Mouse (Mus musculus) forelimb bud, embryonic 11.5 days (tissue): ENCODE data around the gene Gnaq.
"Not testable (repeated sequence)": the region's sequence is repeated elsewhere in the genome, so short reads cannot be mapped to it uniquely, and the experiment has no call there.

Experiments
- DNase-seq: peaks from one replicate; pipeline ENCODE4 v3.0.0-alpha.2; 2012; ENCODE audit warnings: low read depth, low spot score

Gnaq gene

DNA sequence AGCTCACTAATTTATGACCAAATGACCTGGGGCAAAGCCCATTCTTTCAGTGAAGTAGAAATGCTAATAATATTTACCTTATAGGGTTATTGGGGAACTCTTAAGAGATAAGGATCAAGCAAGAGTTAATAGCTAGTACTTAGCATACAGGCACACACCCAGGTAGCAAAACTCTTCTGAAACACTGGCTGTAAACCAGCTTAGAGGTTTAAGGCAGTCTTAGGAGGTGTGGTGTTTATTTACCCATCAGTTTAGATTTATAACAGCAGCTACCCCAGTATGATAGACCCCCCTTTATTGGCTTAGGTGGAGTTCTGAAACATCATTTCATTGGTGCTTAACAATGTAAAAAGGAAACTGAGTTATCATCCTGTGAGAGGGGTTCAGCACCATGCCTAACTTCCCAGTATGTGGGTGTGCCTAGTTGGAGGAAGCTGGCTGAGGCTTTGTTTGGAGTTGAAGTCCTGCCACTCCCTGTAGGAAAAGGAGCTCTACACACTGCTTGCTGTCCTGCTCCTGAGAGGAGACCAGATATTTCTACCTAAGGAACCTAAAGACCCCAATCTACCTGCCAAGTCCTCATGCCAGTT is 126.2 kb downstream of the Gnaq start:
- no peak for DNase-seq

DNA sequence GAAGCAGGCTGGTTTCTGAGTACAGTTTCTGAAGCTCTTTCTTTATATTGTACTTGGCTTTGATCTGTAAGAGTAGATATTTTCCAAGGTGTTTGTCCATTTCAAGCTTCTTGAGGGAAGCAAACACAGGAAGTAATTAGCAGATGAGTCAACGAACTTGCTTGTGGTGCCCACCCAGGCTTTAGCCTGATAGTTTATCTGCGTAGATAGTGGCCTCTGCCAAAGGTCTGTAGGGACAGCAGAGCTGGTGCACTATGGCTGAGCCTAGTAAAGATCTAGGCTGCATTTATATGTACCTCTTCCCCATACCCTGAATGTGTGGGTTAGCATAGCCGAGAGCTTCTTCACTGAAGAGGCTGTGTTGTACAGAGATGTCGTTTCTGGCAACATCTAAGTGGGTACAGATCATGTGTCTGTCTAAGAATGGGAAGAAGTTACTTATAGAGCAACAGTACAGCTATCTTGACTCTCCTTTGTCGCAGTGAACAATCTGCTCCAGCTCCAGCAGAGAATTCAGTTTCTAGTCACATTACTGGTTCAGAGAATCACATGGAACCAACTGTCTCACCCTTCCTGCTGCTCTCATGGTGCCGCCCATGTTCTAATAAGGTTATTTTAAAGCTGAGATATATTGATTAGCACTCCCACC is 127.3 kb downstream of the Gnaq start:
- no peak for DNase-seq

DNA sequence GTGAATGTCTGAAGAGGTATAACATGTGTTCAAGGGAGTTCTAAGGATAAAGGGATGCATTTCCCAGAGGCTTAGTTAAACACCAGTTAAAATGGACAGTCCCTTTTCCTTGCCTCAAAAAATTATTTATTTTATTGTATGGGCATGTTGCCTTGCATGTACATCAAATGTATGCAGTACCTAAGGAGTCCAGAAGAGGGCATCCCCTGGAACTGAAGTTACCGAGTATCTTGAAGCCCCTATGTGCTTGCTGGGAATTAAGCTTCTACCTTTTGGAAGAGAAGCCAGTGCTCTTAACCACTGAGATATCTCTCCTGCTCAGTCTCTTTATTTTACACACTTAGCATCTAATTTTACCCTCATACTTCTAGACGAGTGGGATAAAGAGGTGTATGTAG is 127.8 kb downstream of the Gnaq start:
- DNase-seq = peak; percentile 41

DNA sequence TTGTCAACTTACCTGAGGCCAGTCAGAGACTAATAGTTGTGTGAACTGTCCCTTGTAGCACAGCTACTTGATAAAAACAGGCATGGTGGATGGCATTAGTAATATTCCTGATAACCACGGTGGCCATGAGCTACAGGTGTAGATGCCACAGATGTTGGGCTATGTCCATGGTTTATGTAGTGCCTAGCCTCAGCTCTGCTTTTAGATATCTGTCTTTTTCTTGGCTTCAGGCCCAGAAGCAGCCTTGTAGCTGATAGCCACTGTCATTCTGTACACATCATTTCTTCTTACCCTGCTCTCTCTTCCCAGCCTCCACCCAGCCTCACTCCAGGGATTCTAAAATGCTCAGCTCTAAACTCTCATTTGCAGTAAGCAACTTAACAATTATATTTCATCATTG is 128.3 kb downstream of the Gnaq start:
- no peak for DNase-seq

DNA sequence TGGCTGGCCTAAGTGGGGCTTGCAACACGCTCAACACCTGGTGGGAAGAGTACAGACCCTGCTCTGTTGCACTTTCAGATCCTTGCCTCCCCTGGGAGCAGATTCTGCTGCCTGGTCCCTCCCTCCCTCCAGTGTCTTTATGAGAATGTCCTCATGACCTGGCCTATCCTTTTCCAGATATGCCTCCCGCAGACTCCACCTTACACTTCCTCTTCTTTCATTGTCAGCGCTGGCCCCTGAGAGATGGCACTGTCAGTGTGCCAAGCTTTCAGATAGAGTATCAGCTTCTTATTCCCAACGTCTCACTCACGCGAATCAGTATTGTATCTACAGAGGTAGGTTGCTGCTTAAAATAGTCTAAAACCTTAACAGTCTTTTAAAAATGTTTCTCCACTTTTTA is 129.0 kb downstream of the Gnaq start:
- no peak for DNase-seq

DNA sequence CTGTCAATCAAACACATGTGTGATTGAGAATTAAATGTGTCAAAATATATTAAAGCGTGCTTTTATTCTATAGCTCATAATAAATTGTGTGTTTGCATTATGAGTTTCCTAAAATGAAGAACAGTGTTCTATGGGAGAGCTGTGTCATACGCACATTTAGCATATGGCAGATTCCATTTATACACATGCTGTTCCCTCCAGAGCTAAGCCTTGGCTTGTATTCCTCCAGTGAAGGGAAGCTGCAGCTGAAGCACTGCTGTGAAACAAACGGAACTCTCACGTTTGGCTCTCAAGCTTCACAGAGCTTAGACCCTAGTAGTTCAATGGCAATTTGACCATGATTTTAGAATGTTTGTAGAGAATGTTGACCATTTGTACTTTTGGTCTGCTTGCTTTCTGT is 129.7 kb downstream of the Gnaq start:
- DNase-seq = no peak

DNA sequence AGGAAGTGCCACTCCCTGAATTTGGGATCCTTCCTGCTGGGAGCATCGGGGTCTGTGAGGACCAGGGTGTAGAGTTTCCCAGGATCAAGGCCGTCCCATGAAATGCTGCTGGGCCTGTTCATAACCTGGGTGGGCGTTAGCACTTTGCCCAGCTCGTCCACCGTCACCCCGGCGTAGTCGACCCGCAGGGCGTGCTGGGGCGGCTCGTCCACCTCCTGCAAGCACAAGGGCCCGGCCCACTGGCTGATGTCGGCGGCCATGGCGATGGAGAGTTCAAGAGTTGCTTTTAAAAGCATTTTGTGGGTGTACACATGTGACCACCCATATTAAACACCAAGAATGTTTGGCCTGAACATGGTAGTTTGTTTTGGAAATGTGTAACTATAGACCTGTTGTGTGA is 134.7 kb downstream of the Gnaq start:
- DNase-seq = not testable (repeated sequence)

DNA sequence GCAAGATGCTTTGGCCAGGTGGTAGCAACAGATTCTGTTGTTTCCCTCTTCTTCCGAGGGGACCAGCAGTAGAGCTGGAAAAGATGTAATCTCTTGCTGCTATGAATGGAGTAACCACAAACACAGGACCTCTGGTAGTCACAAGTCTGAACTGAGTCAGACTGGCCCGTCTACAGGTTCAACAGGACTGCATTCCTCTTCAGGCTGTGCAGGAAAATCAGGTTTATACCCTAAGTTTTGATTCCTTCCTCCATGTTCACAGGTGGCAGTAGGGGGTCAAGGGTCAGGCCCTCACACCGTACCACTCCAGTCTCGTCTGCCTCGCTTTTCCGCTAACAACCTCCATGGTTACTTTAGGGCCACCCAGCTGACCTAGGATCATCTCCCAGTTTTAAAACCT is 137.6 kb downstream of the Gnaq start:
- no peak for DNase-seq

DNA sequence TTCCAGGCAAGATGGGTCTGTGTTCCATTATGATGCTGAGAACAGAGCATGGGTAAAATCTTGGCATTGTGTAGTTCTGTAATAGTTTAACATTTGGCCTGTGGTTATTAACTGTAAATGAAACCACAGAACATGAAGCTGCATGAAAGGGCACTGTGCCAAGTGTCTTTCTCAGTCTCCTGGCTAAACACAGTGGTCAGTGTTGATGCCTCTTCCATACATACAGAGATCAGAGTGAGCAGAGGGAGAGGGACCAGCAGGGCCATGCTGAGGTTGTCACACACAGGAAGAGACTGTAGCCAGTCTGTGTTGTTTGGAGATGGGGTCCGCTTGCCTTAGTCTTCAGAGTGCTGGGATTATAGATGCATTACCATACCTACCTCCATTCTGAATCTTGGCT is 138.4 kb downstream of the Gnaq start:
- DNase-seq = no peak

DNA sequence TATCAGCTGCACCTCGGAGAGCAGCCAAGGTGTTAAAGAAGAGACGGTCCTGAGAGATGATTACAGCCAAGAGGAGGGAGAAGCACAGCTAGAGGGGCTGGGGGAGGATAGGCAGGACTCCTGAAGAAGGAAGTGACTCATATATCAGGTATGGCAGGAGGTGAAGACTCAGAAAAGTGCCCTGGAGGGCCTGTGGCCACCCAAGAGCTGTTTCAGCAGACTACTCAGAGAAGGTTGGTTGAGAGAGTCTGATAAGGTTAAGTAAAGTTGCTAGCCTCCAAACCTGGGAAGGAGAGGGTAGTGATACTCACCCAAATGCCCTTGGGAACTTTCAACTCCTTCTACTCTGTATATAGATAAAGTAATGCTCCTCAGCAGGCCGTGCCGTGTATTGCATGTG is 140.4 kb downstream of the Gnaq start:
- DNase-seq = no peak

DNA sequence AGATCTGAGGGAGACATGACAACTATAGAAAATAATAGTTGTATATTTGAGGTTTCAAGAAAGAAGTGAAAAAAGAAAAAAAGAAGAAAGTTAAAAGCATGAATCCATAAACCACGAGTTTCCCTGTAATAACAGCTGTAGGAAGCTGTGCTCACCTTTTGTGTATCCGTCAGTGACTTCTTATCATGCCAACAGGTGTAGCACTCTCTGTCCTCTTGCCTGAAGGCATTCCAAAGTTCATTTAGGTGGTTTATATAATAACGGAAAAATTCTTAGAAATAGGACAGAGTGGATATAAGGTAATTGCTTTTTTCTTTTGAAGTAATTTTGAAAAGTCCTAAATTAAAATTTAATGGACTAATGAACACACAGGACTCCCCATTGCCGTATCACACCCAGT is 147.6 kb downstream of the Gnaq start:
- DNase-seq = no peak

DNA sequence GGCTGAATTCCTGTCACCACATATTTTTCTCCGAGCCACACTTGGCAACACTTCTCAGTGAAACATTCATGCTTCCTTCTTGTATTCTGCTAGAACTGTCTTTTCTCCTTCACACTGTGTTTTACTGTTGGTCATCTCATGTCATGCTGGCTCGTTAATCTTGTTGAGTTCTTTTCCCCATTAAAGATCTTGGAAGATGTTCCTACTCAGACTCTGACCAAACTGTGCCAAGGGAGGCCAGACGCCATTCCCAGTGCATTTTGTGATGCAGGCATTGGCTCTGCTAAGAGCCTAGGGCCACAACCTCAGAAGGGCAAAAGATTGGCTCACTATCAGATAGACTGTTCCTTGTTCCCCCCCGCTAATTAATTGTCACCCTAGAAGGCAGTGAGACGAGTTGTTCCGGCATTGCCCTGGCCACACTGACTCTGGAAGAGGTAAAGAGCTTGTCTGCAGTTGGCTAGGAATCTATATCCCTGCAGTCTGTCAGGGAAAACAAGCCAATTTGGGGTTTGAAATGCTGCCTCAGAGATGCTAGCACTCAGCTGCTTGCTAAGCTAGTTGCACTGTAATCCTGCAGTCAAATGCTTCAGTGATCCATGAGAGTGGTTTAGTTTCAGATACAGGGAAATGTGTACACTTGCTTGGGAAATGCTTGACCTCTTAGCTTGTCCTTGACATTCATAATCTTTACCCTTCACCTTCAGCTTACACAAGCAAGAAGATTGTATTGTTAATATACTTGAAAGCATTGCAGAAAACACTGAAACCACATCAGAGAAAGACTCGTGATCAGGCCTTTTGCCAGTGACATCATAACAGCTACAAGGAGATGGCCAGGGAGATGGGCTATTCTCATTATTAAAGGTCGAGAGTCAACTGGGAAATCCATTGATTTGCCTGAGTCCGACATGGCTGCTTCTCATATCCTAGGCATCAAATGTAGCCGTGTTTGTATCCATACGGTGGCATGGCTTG is 152.7 kb downstream of the Gnaq start:
- DNase-seq = no peak

DNA sequence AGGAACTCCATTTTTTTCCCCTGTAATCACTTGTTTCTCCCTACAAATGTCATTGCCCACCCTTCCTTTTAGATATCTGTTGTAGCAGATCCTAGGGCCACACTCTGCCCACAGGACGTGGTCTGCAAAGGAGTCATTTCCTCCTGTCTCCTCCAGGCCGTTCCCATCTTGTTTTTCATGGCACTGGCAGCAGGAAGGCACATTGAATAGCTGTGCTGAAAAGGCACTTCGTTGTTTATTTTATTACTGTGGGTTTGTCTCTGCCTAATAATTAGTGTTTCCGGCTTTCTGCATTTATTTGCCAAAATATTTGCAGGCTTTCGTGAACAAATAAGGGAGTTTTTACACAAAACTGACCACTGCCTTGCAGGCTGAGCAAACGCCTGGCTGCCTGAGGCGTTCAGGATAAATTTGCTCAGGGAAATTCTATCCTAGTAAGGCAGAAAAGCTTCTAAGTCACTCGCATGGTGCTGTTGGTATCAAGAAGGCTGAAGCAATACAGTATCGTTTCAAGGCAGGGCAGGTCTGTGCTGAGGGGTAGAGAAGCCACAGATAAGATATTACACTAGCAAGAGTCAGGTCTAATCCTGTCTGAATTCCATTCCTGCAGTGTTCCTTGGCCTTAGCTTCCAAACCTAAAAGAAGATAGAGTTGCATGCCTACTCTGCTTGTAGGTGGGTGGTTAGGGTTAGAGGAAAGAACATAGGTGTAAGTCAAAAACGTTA is 154.0 kb downstream of the Gnaq start:
- no peak for DNase-seq

DNA sequence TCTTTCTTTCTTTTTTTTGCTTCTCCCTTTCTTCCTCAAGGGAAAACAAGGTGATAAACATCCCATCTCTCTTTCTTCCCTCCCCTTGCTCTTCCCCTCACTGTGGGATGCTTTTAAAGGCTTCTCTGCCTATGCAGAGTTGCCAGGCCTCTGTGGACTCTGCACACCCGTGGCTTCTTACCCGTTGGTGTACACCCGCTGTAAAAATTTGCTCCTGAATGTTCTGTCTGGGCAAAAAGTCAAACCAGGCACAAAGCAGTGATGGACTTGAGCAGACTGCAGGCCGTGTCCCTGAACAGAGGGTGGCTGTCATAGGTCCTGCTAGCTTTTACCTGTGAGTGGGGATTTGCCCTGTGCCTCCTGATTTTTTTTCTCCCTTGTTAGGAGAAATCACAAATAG is 154.7 kb downstream of the Gnaq start:
- DNase-seq = no peak

DNA sequence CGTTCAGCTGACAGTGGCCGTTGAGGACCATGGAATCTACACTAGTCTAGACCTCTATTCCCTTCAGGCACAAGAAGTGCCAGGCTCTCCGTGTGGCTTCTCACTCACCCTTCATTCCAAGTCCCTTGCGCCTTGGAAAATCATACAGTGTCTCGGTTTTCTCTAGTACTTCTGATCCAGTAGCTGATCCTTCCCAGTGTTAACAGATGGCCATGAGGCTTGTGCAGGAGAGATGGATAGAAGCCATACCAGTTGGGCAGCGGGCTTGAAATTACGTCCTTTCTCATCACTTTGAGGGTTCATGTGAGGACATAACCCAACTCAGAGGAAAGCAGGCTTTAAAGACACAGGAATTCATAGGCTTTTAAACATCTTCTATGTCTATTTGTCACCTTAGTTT is 155.3 kb downstream of the Gnaq start:
- no peak for DNase-seq

DNA sequence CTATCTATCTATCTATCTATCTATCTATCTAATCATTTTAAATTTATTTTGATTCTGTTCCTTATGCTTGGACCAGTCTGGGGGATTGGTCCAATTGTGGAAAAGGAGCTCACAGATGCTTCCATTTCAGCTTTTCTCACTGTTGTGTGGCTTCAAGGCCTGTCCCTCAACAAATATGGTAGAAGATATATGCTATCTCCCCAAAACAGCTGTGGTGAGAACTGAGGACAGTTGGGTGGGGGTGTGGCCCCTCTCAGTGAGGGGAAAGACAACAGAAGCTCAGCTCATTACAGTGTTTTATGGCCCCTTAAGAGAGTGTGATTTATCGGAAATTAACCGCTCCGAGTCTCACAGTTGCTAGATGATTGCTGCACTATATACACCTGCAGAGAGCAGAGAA is 158.5 kb downstream of the Gnaq start:
- no peak for DNase-seq

DNA sequence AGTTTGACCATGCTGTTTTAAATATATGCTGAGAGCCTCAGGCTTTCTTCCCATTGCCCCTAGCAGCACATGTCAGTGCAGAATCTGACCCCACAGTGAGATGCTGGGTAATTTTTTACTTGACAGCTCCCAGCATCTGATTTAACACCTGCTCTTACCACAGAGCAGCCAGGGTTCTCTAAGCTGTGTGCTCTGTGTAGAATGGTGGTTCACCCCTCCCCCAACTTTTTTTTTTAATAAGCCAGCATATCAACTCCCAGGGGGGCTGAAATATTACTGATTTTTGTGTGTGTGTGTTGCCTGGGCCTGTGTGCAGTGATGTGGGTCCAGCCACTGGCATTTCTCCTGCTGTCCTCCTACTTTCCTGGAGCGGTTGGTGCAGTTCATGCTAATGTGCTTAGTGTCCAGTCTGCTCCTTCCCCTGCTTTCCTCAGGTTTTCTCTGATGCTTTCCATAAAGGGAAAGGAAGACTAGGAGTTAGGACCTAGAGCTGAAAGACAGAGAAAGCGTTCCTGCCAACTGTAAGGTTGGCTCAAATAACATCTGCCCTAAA is 159.5 kb downstream of the Gnaq start:
- DNase-seq = no peak

DNA sequence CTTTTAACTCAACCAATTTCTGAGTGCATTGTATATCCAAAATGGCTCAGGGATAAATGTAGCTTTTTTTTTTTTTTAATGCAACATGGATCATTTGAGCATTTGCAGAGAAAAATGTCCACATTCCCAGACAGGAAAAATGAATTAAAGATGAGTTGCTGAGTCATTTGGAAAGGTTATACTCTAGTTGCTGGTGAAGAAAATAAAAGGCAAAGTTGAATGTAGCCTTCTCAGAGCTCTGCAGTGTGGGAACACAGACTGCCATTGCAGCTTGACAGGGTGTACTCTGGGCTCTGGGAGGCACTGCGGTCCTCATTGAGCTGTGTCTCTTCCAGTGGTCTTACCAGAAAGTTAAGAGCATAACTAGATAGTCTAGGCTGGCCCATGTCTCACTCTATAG is 160.3 kb downstream of the Gnaq start:
- no peak for DNase-seq

DNA sequence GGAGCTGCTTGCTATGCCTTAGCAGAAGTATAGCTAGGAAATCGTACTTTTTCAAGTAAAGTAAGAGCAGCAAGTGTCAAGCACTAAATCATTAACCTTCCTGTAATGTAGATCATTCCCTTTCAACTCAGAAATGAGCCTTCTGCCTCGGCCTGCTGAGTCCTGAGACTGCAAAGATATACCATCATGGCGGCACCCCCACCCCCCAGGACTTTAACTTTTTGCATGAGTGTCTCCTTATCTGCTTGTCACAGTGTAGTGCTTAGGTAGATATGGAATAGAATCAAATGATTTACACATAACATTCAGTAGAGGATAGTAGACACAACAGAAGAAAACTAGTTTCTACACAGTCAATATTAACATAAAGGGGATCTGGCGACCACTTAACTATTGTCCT is 167.8 kb downstream of the Gnaq start:
- no peak for DNase-seq

DNA sequence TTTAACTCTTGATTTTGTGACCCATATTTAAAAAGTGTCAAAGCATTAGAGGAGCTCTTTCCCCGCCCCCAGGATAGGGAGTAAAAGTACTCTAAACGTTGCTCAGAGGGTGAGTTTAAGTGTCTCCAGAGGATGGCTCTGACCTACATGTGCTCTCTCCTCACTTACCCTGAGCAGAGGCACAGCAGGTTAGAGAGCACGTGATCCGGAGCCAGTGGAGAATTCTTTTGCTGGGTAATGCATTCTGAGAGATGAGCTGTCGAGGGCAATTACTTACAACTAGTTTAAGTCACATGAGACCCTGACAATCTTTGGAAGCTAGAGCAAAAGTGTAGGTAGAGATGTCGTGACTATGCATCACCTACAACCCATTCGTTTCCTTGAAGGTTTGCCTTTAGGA is 168.7 kb downstream of the Gnaq start:
- DNase-seq = no peak

DNA sequence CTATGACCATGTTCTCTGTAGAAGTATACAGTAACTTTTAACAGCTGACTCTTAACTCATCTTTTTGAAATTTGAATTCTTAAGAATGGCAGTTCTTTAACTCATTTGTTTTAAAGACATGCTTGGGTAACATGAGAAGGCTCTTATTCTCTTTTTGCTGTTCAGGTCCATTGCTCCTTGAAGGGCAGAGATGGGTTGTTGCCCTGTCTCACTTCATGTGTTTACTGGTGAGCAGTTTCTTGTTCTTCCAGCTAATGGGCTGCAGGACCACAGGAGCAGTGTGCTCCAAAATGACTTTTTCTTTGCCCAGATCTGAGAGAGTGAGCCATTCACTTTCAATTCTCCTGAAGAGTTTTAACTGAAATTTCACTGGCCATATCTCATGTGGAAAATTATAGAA is 176.4 kb downstream of the Gnaq start:
- DNase-seq = no peak

DNA sequence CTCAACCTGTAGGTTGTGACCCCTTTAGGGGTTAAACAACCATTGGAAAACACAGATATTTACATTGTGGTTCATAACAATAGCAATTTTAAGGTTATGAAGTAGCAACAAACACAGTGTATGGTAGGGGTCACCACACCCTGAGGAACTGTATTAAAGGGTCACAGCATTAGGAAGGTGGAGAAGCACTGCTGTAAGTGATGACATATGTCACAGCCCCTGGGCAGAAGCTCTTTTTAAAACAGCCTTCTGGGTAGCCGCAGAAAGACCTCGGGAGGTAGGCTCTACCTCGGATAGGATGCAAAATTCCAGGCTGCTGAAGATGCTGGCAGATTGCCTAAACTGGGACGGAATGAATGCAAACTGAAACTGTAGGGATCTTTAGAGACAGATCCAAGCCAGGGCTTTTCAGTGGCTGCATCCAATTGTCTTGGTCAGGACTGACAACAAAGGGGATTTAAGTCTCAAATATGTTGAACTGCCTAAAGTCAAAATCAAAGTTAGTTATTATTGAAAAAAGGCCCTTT is 181.7 kb downstream of the Gnaq start:
- DNase-seq = no peak
